Mouse (Mus musculus): ENCODE measurements around the gene Prpf40a. TPM values are rescaled to one million over a fixed set of nuclear protein-coding genes. Genes with fewer than 3 reads are reported as not detected.
A peak's percentile ranks its signal among the peaks of the same experiment; 100 is the strongest.

Gene Prpf40a
- polyA plus RNA-seq (2015; fragmentation: Nextera tagmentation; extraction: Ambion mirVana) = 66.6 and 74.1 TPM in 2 replicates

GRCm38 (mm10) chr2:53190684-53191511 is at the start of gene Prpf40a:
TSS of gene Prpf40a (minus strand) at chr2:53191284.
- H3K9ac ChIP-seq (ENCODE audit: low read depth, low read length) = peak within 1 kb of the TSS; percentile 81
- peak within 1 kb of the TSS; percentile 84 for H3K4me3 ChIP-seq (ENCODE audit: low read depth, low read length)
- H3K36me3 ChIP-seq (ENCODE audit: control insufficient read depth, insufficient read depth) = peaks cover 5% of the 10 kb centered on the region
- H3K27ac ChIP-seq (ENCODE audit: low read depth, low read length) = peak within 1 kb of the TSS; percentile 98
- H3K4me1 ChIP-seq (replicated peaks; ENCODE audit: control insufficient read depth, insufficient read depth, low read length) = 0 out of 2 replicates have a peak, but pooled peaks cover 6% of the 10 kb centered on the region
- no peaks in the 10 kb centered on the region for H3K27me3 ChIP-seq (replicated peaks; ENCODE audit: control insufficient read depth, insufficient read depth, low read length)
- peak; percentile 97 for ATAC-seq
- no peak for TF ChIP-seq CTCF (IDR thresholded peaks at IDR 0.05; ENCODE audit: low read depth)
- WGBS = under 1% methylated on average over 51 of the region's 53 CpGs
- H3K4me2 ChIP-seq (replicated peaks; ENCODE audit: low read depth) = peak within 1 kb of the TSS; percentile 77
- no peaks in the 10 kb centered on the region for H3K9me3 ChIP-seq (ENCODE audit: control insufficient read depth)

- Histone ChIP-seq H3K27ac (ENCODE audit: low read depth, low read length) (no peak overlapping the region), H3K36me3 (ENCODE audit: control insufficient read depth, insufficient read depth) (peaks cover 16% of the 10 kb centered on the region; the same call in 1 of the 2 replicates), H3K4me2 (replicated peaks; ENCODE audit: low read depth) (no peak overlapping the region), H3K4me1 (replicated peaks; ENCODE audit: control insufficient read depth, insufficient read depth, low read length) (no peaks in the 10 kb centered on the region), H3K4me3 (ENCODE audit: low read depth, low read length) (no peak overlapping the region), H3K27me3 (replicated peaks; ENCODE audit: control insufficient read depth, insufficient read depth, low read length) (no peaks in the 10 kb centered on the region), H3K9ac (ENCODE audit: low read depth, low read length) (no peak overlapping the region), H3K9me3 (ENCODE audit: control insufficient read depth) (0 out of 2 replicates have a peak, but pooled peaks cover 3% of the 10 kb centered on the region)
- WGBS = 88% methylated on average over 5 of the region's 5 CpGs
- no peak for ATAC-seq
- no peak for TF ChIP-seq CTCF (IDR thresholded peaks at IDR 0.05; ENCODE audit: low read depth)
These were observed 31.2 kb upstream of the Prpf40a start for GRCm38 (mm10) chr2:53222242-53222641.

GRCm38 (mm10) chr2:53213493-53213892 is 22.4 kb upstream of the Prpf40a start:
- Histone ChIP-seq H3K36me3 (ENCODE audit: control insufficient read depth, insufficient read depth) (peaks cover 39% of the 10 kb centered on the region), H3K4me2 (replicated peaks; ENCODE audit: low read depth) (no peak overlapping the region), H3K9me3 (ENCODE audit: control insufficient read depth) (no peaks in the 10 kb centered on the region), H3K9ac (ENCODE audit: low read depth, low read length) (no peak overlapping the region), H3K27me3 (replicated peaks; ENCODE audit: control insufficient read depth, insufficient read depth, low read length) (no peaks in the 10 kb centered on the region), H3K4me3 (ENCODE audit: low read depth, low read length) (no peak overlapping the region), H3K4me1 (replicated peaks; ENCODE audit: control insufficient read depth, insufficient read depth, low read length) (no peaks in the 10 kb centered on the region), H3K27ac (ENCODE audit: low read depth, low read length) (no peak overlapping the region)
- TF ChIP-seq CTCF (IDR thresholded peaks at IDR 0.05; ENCODE audit: low read depth) = no peak
- WGBS = 95% methylated on average over 1 of the region's 1 CpGs
- ATAC-seq = no peak

GRCm38 (mm10) chr2:53206749-53207148 is 15.7 kb upstream of the Prpf40a start:
- no peak overlapping the region for H3K9ac ChIP-seq (ENCODE audit: low read depth, low read length)
- H3K4me1 ChIP-seq (replicated peaks; ENCODE audit: control insufficient read depth, insufficient read depth, low read length) = no peaks in the 10 kb centered on the region
- H3K4me3 ChIP-seq (ENCODE audit: low read depth, low read length) = no peak overlapping the region
- H3K9me3 ChIP-seq (ENCODE audit: control insufficient read depth) = no peaks in the 10 kb centered on the region
- no peaks in the 10 kb centered on the region for H3K27me3 ChIP-seq (replicated peaks; ENCODE audit: control insufficient read depth, insufficient read depth, low read length)
- peak; percentile 38 for TF ChIP-seq CTCF (IDR thresholded peaks at IDR 0.05; ENCODE audit: low read depth)
- H3K36me3 ChIP-seq (ENCODE audit: control insufficient read depth, insufficient read depth) = peaks cover 10% of the 10 kb centered on the region
- ATAC-seq = no peak
- no peak overlapping the region for H3K27ac ChIP-seq (ENCODE audit: low read depth, low read length)
- H3K4me2 ChIP-seq (replicated peaks; ENCODE audit: low read depth) = no peak overlapping the region

GRCm38 (mm10) chr2:53204373-53205274 is 13.5 kb upstream of the Prpf40a start:
- Histone ChIP-seq H3K4me3 (ENCODE audit: low read depth, low read length) (no peak overlapping the region), H3K27ac (ENCODE audit: low read depth, low read length) (no peak overlapping the region), H3K9ac (ENCODE audit: low read depth, low read length) (no peak overlapping the region), H3K36me3 (ENCODE audit: control insufficient read depth, insufficient read depth) (peaks cover 4% of the 10 kb centered on the region; the same call in 1 of the 2 replicates), H3K4me1 (replicated peaks; ENCODE audit: control insufficient read depth, insufficient read depth, low read length) (no peaks in the 10 kb centered on the region), H3K4me2 (replicated peaks; ENCODE audit: low read depth) (no peak overlapping the region), H3K9me3 (ENCODE audit: control insufficient read depth) (no peaks in the 10 kb centered on the region), H3K27me3 (replicated peaks; ENCODE audit: control insufficient read depth, insufficient read depth, low read length) (no peaks in the 10 kb centered on the region)
- 61% methylated on average over 5 of the region's 5 CpGs for WGBS
- peak; percentile 63 for TF ChIP-seq CTCF (IDR thresholded peaks at IDR 0.05; ENCODE audit: low read depth)
- no peak for ATAC-seq
